Mouse (Mus musculus) R1 (cell line): ENCODE measurements around the gene Rnf212b.

ENCODE experiments used
- DNase-seq: peaks from one replicate; pipeline ENCODE4 v3.0.0-alpha.2; 2018; ENCODE audit warnings: low read depth, low spot score

The Rnf212b gene

DNA sequence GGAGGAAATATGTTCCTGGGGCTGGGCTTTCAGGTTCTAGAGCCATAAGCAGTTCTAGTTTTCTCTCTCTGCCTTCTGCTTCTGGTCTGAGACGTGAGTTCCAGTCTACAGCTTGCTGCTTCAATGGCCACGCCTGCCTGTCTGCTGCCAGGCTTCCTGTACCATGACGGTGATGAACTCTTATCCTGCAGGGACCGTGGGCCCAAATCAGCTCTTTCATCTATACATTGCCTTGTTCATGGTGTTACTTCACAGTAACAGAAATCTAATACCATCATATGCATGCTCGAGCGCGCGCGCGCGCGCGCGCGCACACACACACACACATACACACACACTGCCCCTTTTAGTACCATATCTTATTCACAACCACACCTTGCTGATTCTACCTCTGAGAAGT lies 17.2 kb upstream of the Rnf212b start:
- no peak for DNase-seq

DNA sequence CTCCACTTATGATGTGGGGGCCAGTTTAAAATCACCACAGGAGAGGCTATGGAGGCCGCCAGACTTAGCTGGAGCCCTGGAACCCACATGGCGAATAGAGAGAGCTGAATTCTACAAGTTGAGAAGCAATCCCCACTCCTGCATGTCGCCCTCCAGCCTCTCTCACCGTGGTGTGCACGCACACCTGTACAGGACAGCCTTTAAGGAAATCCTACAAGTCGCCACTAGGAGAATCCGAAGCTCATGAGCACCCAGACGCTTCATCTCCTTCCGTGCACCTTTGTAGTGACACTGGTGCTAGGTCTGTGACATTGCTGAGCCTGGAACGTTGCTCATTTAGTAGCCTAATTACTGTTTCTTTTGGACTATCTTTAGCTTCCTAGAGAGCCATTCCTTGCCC lies 14.3 kb upstream of the Rnf212b start:
- peak; percentile 76 for DNase-seq

DNA sequence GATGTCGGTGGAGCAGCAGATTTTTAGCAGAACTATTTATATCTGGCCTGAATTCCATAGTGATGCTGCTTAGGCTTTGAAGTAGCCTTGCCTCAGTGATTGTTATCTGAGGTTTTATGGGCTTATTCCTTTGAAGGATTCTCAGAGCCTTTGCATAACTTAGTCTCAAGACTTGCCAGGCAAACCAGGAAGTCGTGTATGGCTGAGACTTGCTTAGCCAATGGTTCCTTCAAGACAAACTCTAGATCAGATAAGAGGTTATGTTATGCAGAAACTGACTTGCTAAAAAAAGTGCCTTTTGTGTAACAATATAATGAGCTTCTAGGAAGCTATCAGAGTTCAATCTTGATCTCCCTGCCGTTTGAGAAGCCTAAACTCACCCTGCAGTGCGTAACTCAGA lies 11.5 kb upstream of the Rnf212b start:
- no peak for DNase-seq

DNA sequence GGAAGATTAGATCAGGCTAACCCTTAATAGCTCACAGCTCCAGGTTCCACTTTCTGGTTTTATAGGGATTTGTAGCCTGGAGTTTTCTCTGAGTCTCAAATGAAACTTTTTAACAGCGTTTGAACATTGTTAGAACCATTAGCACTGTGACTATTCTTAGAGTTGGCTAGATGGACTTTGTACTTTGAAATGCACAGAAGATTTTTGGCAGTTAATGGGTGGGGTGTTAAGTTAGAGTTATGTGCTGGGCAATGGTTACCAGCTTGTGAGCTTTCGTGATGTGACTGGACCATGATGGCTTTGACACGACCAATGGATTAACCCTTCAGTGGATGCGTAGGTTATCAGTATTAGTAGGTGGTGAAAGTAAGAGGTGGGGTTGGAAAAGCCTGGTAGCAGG lies 7.8 kb upstream of the Rnf212b start:
- no peak for DNase-seq

DNA sequence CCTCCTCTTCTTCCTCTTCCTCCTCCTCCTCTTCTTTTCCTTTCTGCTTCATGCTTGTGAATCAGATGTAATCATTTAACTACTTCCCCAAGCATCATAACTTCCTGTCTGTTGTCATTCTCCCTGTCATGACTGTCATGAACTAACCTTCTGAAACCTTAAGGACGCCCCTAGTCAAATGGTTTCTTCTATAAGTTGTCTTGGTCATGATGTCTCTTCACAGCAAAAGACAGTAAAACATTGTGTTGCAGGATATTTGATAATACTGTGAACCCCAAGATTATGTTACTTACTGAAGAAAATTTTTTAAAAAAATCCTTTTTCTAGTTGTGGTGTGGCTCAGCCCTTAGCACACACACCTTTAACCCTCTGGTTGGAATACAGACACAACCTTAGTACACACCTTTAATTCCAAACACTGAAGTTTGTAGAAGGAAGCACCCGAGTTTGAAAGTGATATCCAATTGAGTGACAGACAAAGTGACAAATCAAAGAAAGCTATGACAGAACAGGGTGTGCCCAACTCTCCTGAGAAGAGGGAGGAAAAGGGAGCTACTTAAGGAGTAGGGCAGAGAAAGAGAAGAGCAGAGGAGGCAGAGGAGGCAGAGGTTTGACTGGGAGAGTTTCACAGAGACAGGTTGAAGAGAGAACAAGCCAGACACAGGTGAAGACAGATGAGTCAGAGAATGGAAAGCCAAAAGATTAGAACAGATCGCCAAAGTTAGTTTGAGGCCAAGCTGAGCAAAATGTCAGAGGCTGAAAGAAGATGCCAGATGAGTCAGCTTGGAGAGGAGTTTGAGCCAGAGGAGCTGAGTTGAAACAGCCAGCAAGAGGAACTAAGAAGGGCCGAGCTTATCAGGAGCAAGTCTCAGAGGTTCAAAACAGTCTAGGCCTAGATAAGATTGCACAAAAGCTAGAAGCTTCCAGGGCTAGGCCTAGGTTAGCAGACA lies 4.9 kb upstream of the Rnf212b start:
- DNase-seq, result peak; percentile 14

DNA sequence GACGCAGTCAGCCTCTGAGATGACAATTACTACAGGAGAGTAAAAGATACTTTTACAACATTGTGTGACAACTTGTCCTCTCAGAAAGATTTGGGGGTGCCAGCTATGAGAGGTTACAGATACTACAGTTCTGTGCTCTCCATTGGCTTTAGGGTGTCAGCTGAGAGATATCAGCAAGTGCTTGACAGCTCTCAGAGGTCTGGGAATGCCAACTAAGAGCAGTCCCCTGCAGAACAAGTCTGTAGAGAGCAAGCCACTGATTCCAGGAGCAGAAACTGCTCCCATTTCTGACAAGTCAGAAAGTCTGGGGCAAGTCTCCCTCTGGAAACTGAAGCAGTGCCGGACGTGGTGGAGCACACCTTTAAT lies 4.3 kb upstream of the Rnf212b start:
- DNase-seq, result no peak

DNA sequence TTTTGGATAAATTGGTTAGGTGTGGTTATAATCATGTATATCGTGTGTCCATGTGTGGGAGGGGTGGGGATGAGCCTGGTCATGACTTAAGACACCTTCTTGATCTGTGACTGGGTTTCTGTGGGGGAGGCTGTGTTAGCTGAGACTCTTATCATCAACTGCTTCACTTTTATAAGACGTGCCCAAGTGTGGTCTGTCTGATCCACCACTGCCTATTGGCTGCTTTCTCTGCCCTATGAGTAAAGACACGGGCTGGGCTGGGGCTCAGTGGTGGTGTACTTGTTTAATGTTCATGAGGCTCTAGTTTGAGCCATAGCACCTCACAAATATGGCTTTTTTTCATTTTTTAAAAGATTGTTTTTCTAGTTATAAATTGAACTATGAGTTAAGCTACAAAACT lies 1.8 kb downstream of the Rnf212b start:
- DNase-seq, result no peak

DNA sequence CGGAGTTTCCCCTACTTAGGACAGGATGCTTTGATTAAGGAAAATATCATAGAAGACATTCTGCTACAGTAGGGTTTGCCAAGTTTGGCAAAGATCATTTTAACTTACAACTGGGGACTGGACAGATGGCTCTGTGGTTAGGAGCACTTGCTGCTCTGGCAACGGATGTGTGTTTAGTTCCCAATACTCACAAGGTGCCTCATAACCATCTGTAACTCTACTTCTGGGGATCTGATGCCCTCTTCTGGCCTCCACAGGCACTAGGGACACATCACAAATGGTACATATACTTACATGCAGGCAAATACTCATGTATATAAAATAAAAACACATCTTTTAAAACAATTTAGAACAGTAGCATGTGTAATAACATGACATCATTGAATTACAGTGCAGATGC lies 3.9 kb downstream of the Rnf212b start:
- peak; percentile 53 for DNase-seq

DNA sequence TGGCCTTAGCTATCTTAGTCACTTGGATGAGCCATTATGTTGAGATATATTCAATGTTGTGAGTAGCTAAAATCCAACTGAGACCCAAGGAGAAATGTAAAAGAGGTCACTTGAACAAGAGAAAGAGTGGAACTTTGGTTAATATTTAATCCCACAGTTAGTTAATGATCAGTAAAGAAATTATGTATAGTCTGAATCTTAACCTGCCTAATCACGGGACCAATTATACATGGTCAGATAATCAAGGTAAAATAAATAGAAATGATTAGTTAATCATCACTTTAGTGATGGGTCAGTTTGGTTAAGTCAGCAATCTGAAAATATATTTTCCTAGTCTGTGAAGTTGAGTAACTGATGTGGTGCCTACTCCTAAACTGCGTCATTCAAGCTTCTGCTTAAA lies 8.4 kb downstream of the Rnf212b start:
- no peak for DNase-seq

DNA sequence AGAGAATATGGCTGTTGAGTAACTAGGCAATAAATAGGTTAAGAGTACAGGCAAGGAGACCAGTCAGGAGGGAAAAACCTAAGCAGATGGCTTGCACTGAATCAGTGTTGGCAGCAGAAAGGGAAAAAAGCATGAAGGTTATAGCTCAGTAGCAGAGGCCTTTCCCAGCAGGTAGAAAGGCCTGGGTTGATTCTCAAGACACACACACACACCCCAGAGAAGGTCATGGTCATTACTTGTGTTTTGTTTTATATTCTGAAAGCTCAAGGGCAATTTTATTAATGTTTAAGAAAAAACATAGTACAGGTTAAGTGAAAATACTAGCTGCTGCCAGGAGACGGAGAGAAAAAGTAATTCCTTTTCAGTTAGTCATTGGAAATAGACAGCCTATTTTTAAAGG lies 9.8 kb downstream of the Rnf212b start:
- DNase-seq, result no peak

DNA sequence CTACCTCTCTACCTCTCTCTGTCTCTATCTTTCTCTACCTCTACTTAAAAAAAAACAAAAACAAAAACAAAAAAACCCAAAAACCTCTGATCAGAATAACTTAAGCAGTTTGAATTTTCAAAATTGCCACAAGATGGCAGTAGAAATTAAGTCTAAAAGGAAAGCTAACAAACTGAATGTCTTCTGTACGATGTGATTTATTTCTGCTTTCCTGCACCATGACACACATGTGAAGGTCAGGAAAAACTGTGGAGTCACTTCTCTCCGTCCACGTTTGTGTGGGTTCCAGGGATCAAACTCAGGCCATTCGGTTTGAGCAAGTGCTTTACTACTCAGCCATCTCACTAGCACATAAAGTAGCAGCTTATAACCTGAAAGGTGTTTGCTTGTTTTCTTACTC lies 29.5 kb downstream of the Rnf212b start:
- DNase-seq, result peak; percentile 52

DNA sequence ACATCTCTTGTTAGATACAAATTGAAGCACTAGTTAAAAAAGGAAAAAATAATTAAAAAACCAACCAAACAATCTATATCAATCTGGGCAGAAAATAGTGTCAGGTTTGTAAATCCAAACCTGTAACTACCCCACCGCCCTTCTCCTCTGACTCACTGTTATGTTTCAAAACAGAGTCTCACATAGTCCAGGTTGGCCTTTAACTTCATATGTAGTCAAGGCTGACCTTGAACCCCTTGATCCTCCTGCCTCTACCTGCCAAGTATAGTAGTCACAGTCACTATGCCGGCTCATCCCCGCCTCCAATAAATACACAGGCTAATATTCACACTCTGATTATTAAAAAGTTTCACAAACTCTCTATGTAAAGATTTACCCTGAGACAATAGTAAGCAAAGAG lies 41.8 kb downstream of the Rnf212b start:
- DNase-seq, result no peak

DNA sequence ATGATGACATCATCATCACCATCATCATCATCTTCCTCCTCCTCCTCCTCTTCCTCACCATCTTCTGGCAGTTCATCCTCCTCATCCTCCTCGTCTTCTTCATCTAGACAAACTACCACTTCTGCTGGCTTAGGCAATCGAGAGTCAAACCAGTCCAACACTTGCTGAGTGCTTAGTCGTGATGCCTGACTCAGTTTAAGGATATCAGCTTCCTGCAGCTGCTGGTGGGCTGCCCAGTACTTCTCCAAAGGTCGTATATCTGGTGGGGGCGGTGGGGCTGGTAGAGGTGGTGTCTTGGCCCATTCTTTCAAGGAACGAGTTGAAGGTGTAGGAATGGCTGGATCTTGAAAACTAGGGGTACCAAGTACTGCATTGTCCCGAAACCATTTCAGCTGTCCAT lies 42.8 kb downstream of the Rnf212b start:
- DNase-seq, result no peak

DNA sequence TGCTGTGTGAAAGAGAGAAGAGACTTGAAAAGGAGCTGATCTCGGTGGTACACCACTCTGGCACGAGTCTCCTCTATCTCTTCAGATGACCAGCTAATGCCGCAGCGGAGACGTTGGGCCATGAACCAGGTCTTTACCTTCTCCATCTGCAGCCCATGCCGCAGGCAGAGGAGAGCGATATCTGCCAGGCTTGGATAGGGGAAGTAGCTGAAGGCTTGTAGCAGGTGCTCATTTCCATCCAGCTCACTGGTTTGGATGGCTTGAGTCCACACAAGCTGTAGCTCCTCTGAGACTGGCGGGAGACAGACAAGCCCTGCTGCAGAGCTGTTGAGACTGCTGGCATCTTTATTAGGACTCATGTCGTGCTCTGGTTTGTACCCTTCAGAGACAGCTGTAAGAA lies 44.0 kb downstream of the Rnf212b start:
- DNase-seq, result no peak

DNA sequence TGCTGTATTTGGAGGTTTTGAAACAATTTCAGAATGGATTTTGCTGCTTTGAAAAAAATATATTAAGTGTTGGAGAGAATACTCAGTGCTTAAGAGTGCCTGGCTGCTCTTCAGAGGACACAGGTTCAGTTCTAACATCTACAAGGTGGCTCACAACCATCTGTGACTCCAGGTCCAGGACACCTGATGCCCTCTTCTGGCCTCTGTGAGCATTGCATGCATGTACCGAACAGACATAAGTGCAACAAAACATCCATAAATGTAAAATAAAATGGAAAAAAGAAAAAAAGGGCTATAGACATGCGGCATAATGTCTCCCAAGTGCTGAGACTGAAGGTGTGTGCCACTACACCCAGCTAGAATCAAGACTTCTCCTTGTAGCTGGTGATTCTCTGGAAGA lies 46.6 kb downstream of the Rnf212b start:
- DNase-seq, result peak; percentile 51

DNA sequence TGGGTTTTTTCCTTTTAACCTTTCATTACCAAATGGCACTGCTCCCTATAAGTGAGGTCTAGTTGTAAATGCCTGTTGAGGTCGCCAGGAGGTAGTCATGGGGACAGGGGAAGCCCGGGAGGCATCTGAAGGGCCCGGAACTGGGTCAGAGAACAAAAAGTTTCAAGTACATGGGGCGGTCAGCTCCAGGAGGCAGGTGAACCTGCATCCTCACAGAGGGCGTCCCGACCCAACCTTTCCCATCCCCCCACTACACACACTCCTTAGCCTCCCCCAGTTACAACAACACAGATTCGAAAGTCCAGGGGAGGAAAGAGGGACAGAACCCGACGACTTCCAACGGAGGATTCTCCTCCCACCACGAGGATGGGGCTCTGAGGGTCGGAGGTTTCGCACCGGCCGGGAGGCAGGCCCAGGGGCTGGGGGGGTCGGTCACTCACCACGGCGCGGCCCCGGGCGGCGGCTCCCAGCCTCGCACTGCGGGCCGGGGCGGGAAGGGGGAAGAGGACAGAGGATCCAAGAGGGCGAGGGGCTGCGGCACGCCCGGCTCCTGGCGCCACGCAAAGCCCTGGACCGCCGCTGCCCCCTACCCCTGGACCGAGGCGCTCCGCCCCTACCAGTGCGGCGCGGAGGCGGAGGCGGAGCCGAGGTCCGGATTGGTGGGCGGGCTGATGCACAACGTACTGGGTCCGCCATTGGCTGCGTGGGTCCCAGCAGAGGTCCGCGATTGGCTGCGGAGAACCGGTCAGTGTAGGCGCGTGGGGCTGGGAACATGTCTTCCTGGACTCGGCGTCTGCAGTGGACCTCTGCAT lies 49.8 kb downstream of the Rnf212b start:
- DNase-seq, result peak; percentile 88

DNA sequence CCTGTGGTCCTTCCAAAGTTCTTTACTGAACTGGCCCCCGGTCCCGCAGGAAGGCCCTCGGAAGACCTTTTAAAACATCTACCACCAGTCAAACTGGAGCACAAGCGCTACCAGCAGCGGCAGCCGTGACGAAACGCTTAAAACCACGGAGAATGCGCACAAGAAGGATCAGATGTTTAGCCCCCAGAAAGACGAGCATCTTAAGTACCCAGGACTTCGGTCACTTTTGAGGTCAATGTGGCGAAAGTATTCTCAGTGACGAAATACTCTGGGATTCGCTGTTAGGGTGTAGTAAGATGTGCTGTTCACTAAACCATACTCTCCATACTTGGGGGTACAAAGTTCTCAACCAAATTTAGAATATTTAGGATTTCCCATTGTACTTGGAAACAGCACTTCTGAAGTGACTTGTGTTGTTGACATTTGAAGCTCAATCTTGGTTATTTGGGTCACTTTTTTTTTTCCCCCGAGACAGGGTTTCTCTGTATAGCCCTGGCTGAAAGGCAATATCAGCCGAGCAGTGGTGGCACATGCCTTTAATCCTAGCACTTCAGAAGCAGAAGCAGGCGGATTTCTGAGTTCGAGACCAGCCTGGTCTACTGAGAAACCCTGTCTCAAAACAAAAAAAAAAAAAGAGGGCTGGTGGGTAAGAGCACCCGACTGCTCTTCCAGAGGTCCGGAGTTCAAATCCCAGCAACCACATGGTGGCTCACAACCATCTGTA lies 50.5 kb downstream of the Rnf212b start:
- no peak for DNase-seq

DNA sequence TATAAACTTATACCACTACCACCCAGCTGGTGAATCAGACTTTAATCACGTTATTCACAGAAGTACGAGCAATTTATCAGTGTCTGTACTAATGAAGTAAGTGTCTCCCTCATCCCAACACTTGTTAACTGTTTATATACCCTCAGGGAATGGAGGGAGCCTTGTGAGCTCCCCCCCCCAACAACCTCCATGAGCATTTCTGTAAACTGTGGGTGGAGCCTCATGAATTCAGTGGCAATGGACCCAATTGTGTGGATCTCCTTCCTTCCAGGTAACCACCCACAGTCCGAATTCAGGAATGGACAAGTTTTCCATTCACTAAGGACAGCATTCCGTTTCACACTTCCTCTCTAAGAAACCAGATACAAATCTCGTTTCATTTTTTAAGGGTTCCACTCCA lies 51.7 kb downstream of the Rnf212b start:
- DNase-seq, result no peak

DNA sequence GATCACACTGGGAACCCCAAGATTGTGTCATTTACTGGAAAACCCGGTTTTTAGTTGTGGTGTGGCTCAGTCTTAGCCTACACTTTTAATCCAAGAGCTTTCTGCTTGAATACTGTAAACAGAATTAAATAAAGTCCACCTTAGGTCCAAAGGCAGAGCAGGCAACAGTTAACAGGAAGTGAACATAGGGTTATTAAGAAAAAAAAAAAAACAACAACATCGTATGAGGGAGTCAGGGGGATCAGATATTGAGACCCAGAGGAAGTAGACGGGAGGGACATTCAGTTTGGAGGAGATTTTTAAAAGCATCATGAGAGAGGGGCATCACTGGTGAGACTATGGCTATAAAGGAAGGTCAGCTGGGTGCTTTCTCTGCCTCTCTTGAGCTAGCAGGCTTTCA lies 52.3 kb downstream of the Rnf212b start:
- DNase-seq, result no peak

DNA sequence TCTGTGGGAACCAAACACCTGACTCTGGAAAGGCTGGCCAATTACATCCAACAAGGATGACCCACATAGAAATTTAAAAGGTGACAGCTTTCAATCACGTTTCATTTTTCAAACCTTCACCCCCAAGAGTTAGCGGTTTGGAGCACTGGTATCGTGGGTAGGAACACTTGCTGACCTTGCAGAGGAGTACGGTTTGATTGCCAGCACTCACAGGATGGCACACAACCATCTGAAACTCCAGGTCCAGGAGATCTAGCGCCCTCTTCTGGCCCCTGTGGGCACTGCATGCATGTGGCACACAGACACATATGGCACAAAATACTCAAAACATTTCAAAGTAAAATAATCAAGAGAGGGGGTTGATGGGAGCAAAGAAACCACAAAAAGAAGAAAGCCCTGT lies 53.0 kb downstream of the Rnf212b start:
- peak; percentile 78 for DNase-seq

DNA sequence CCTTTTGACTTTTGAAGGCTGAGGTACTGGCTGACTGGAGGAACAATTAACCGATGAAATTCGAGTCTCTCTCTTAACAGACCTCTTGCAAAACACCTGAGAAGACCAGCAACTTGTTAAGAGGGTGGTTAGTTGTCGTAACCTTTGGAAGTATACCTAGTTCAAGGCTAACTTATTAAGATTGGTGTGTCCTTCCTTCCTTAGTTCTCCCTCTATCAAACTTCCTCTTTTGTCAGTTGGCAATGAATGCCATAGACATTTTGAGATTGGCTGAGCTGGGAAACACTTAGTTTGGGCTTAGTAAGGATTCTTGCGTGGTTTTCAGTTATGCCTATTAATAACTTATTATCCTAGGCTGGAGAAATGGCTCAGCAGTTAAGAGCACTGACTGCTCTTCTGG lies 54.1 kb downstream of the Rnf212b start:
- no peak for DNase-seq

DNA sequence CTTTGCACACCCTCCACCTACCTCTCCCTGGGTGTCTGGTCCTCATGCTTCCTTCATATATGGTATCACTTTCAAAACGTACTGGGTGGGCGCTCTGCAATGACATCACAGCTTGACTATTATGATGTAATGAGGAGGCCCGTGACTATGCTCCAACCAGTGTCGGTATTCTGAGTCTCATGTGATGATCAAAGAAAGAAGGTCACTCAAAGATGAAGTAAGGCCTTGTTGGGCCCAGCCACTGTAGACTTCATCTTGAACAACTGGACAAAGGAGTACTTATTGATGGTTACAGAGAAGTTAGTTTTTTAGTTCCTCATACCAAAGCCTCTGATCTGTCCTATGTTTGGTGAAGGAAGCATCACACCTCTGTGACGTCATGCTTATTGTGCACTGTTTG lies 56.9 kb downstream of the Rnf212b start, which contains the start of gene Homez:
Gene Homez (minus strand): TSS at position 101 of the 400 bp plus-strand sequence.
- DNase-seq, result no peak
